Mouse (Mus musculus) ovary, postnatal 10 days (tissue): ENCODE measurements around the gene Ccnk.

ENCODE experiments used
- DNase-seq: peaks from one replicate; pipeline ENCODE4 v3.0.0; 2022; ENCODE audit warnings: low spot score

The Ccnk gene

DNA sequence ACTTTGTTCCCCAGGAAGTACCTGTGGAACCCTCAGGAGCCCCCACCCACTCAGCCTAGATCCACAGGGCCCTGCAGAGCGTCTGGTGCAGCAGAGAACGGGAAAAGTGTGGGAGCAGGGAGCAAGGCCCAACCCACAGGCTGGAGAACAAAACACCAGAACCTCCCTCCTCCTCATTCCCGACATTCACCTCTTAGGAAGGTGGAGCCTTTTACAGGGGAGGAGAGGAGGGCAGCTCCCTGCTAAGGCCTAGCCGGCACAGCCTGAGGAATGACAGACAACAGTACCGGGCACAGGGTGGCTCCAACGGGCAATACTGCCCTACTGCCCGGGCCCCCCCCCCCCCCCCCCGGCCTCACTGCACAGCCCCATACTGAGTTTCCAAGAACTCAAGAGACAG is 44.0 kb downstream of the Ccnk start:
- DNase-seq, result no peak

DNA sequence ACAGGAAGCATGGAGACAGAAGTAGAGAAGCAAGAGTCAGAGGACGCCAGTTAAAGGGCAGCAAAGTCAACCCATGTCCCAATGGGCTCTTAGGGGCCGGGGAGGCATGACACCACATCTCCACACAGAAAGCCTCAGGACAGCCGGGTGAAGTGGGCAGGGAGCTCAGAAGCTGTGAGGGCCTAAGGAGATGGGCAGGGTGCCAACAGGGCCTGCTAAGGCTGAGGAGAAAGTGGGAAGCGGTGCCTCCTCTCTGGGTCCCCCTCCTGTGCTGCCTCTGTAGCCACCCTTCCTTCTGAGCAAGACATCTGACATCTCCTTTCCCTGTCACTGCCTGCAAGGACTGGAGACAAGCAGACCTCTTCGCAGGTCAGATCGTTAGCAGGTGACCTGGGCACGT is 46.4 kb downstream of the Ccnk start:
- DNase-seq, result no peak

DNA sequence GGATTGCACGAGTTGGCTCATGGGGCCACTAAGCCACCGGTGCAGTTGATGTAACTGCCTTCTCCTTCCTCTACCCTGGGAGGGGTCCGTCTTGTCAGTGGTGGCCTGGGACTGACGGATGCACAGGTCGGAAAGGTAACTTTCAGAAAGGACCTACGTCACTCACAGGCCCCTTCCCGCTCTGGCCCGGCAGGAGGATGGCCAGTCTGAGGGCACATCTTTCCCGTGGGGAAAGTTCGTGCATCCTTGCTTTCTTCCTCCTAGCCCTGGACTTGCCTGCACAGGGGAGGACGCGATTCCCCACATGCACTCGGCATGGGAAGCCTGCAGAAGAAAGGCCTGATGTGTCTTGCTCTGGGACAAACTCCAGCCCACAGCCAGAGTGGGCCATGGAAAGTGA is 46.8 kb downstream of the Ccnk start:
- no peak for DNase-seq

DNA sequence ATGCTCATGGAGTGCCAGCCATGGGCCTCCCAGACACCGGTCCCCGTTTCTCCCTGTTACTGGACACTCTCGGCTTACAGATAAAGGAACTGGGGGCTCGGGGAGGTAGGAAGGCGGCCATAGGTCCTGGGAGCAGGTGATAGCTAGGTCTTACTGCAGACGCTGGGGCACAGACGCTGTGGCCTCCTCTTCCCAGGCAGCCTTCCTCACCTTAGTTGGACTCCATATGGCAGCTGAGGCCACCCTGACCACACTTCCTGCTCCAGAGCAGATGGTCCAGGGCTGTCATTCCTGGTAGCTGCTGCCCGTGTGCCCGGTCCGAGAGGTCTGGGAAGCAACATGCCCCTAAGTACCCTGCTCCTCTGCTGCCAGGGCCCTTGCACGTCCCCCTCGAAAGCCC is 47.6 kb downstream of the Ccnk start:
- DNase-seq, result no peak

DNA sequence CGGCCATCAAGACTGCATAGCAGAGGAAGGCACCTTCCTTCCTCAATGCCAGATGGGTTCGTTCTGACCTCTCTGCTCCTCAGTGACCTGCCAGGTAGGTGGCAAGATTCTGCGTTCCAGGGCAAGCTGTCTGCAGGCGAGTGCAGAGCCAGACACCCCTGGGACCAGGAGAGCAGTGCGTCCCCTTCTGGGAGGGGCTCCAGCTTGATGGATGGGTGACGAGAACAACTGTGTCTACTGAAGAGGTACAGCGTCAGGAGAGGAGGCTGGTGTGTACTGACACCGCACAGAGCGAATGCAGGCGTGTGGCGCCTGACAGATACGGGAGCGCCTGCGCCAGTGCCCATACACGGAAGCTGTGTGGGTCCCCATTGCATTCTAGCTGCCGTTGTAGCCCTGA is 48.1 kb downstream of the Ccnk start:
- DNase-seq, result no peak

DNA sequence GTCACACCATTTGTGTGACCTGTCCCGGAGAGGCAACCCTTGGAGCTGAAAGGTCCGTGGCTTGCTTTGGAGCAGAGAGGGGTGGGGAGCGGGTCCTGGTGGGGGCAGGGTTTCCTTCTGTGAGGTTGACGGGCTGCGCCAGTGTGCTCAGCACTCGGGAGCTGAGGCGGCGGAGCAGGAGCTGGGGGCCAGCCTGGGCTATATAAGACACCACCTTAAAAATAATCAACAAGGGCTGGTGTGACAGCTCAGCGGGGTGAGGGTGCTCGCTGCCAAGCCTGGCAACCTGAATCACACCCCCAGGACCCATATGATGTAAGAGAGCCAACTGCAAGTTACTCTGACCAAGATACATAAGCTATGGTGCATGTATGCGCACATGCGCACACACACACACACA is 50.7 kb downstream of the Ccnk start:
- DNase-seq, result no peak

DNA sequence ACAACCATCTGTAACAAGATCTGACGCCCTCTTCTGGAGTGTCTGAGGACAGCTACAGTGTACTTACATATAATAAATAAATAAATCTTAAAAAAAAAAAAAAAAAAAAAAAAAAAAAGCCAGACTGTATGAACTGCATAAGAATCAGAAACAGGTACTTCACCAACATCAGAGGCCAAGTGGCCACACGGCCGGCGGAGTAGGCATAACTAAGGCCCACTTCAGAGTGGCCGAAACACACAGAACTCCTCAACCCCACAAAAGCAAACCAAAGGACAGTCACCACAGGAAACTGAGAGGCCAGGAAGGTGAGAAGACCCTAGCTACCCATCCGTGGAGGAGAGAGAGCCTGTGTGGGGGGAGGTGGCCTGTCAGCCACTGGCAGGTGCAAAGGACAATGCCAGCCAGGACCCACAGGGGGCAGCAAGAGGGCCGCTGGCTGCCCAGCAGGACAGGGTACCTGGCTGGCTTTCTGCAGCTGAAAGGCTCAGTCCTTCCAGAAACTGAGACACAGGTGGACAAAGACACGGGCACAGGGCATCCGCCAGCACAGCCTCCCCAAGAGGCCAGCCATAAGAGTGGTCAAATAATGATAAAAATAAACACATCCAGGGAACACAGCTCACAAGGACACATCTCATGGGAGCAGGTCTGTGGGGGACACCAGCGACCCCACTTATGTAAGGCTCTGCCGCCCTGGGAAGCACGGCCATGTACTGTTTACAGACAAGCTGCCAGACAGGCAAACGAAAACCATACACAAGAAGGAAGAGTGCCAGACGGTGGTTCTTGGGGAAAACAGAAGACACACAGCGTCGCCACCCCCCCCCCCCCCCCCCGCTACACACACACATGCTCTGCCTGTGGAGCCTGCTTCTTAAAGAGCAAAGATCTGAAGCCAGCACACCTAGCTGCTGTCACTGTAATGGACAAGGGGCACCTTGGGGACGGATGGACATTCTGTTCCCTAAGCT is 51.7 kb downstream of the Ccnk start:
- no peak for DNase-seq

DNA sequence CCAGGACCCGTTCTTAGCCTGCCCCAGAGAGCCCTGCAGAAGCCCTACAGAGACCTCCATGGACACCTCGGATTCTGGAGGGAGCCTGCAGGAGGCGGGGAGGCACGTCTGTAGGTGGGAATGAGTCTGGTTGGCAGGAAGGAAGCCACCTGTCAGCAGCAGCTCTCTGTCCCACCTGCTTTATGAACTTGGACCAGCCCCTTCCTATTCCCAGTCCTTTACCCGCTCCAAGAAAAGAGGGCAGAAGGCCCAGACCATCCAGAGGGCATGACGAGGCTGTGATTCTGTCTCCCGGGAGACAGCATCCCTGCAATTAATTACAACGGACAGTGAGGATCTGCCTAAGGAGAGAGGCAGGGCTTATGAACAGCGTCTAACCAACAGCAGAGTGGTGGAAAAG is 52.5 kb downstream of the Ccnk start:
- no peak for DNase-seq

DNA sequence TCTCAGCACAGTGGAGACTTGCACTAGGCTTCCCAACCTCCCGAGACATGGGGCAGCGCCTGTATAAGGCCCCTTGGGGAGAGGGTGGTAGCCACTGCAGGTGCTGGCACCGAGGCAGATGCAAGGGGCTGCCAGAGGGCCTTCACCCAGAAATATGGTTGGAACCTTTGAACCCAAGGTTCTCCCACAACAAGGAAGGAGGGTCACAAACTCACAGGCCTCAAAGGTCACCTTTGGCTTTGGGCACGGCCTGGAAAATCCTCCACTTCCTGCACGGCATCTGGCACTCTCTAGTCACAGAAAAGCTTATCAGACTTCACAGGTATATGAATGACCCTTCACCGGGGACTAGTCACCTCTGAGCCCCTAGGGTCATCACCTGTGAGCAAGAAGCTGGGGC is 54.4 kb downstream of the Ccnk start:
- DNase-seq, result no peak

DNA sequence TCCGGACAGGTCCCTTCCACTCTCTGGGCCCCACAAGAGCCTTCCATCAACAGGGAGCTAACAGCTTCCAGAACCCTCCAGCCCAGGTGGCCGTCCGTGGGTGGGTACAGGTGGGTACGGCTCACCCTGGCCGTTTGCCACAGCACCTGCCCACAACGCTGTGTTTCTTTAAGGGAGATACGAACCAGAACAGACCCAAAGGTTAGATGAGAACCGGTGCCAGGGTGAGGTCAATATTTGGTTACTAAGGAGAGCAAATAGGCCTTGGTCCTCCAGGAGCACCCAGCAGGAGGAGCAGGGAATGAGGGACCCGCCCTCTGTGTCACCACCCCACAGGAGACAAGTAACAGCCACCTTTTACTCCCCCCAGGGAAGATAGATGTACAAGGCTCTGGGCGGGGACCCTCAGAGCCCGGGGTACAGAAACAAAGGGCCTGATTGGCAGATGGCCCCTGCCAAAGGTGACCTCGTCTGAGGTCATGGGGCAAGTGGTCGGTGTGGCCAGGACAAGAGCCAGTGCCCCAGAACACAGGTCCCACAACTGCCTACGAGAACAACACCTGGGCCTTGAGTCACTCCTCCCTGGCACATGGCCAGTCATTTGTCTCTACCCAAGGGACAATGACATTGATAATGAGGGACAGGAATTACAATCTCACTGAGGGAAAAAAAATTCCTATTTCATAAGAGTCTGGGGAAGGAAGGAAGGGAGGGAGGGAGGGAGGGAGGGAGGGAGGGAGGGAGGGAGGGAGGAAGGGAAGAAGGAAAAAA is 55.6 kb downstream of the Ccnk start:
- no peak for DNase-seq

DNA sequence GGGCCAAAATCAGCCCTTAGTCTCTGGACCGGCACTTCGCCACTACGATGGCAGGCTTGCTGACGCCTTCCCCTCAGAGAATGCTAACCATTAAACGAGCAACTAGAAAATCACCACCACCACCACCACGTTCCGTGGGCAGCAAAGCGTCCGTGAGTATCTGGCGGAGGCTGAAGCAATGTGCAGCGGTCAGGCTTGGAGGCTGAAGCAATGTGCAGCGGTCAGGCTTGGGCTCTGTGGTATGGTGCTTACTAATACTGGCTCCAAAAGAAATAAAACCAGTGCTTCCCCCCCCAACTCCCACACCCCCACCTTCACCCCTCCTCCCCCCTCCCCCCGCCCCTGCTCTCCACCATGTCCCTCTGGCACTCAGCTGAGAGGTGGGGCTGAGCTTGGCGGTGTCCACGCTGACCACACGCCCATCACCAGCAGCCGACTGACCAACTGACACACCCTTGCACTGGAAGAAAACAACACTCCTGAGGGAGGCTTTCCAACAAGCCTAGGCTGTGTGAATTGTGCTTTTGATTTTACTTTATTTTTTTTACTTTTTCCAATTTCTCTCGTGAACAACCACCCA is 56.7 kb downstream of the Ccnk start:
- no peak for DNase-seq

DNA sequence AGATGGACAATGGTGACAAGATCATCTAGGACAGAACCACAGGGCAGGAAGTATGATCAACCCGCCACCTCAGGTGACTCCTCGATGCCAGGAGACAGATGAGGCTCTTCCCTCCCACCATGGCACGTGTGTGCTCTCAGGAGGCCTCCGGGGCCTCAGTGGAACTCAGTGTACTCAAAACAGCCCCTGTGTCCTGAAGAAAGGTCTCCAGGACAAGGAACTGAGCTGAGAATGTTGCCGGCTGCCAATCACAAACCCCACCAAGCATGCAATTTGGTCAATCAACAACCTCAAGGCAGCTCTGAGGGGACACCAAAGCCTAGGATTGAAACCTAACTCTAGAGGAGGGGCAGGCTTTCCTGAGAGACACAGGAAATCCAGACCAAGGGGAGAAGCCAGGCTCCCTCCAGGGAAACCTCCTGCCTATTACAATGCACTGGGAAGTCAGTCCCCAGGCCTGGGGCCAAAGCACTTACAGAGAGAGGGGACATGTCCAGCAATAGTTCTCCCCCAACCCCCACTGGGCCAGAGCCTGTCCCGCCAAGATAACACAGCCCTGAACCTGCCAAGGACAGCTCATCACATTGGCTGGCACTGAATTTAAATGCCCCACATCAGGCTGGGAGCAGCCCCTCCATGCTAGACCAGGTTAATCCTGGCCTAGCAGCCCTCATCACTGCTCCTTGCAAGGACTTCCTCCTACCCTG is 58.1 kb downstream of the Ccnk start:
- DNase-seq, result no peak

DNA sequence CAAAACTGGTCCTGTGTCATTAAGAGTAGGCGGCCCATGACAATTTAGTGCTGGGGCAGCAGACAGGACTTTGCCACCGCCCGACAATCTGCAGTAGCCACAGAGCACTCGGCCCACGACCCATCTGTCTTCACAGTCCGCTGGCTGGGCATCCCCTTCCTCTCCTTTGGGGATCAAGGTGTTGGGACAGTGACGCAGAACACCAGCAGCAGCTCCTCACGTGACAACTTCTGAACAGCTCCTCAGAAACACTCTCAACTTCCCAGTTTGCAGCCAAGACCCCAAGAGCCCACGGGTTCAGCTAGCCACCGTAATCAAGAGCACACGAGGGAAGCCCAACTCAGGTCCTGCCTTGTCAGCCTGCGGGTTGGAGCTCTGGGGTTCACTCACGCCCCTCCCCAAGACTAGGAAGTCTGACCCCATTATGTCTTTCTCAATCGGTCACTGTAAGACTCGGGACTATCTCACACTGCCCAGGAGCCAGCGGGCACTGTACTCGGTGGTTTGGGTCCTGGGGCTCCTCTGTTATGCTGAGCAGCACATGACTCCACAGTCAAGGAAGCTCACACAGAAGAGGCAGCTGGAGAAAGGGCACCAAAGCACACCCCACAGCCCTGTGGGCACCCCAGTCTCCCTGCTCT is 59.1 kb downstream of the Ccnk start:
- no peak for DNase-seq

DNA sequence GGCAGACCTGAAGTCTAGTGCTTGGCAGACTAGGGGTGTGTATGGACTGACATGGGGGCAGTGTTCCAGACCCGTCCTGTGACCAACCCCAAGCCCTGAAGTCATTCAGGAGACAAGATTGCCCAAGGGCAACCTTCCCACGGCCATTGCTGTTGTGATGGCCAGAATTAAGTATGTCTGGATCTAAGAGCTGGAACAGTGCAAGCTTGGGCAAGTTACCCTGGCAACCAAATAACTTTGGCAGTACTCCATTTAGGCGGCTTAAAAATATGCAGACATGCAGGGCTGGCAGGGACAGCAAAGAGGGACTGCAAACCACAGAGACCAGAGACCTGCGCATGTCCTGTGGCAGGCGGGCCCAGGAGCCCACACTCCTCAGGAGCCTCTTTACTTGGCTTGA is 60.1 kb downstream of the Ccnk start:
- DNase-seq, result no peak

DNA sequence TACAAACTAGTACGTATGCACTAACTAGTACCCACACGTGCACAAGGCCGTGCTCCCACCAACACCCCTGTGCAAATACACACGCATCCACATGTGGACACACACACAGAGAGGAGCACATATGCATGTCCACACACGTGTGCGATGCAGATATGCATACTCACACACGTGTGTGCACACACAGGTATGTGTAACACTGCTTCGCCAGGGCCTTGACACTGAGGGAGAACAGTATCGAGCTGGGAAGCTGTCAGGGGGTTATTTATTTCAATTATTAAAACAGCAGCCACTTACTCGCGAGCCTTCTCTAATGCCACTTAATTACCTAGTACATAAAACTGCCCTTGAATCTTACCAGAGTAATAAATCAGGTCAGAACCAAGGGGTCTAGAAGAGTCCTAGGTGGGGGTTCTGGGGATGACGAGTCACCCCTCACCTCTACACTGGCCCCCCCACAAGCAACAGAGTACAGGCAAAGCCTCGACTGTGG is 61.1 kb downstream of the Ccnk start:
- DNase-seq, result no peak

DNA sequence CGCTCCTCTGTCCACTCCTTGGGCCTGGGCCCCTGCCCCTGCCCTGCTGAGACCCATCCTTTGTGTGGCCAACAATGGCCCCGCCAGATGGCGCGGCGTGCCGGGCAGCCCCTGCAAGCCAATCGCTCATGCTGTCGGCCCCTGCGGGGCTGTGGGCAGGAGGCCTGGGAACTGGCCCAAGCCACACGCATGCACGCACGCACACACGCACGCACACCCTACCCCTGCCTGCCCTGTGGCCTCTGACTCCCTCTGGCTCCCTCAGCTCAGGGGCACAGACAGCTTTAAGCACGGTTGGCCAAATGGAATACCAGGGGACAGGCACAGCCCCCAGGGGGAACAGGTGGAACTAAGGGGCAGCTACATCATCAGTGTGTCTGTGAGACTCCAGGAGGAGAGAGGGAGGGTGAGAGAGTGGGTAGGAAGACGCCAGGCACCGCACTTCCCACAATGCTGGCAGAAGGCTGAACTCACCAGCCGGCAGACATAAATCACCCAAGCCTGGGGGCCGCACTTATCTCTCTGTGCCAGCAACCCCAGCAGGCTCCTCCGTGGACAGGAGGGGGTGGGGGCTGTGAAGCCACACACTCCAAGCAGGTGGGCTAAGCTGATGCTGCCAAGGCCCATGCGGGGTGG is 61.7 kb downstream of the Ccnk start:
- DNase-seq, result no peak

DNA sequence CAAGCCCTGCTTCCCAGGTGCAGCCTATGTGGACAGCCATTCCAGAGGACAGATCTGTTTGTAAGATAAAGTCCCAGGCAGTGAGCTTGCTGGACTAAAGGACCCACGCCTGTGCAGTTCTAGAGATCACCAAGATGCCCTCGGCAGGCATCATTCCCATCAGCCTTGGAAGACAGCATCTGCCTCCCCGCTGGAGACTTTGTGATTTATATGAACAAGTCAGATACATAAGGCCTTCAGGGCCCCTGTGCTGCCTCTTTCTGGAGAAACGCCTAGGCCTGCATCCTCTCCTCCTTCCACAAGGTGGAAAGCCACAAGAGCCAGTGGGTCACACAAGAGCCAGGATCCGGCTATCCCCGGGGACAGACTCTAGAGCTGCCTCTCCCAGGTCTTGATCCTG is 62.2 kb downstream of the Ccnk start:
- no peak for DNase-seq

DNA sequence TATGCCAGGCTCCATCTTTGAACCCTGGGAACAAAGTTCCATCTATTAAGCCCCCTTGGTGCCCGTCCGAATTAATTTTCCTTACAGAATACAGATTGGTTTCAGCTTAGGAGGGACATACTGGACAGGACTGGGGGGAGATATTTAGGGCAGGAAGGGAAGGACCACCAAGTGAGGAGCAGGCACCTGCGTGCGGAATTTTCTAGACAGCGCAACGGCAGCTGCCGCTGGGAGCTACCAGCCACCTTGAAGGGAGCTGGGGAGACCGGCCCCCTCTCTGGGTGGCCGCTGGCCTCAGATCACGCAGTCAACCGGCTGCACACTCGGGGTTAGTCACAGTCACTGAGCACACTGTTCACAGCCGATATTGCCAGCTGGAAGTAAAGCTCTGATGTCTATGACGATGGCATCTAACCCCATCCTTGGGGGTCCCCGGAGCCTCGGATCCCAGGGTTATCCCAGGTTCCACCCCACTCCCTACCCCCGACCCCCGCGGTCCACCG is 62.9 kb downstream of the Ccnk start:
- no peak for DNase-seq

DNA sequence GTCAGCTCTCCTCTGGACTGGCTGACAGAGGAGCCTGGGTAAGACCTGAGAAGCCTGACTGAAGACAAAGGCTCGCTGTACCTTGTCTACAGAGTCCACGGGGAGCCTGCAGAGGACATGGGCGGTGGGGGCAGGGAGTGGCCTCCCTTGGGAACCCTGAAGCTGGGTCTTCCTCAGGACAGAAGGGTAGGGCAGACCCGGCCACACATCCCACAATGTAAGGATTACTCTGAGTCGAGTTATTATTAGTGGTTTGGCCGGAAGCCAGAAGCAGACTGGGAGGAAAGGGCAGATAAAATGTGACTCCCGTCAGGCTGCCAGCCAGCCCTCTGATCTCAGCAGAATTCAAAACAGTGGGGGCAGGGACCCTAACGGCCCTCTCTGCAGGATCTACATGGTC is 65.4 kb downstream of the Ccnk start:
- DNase-seq, result peak; percentile 44

DNA sequence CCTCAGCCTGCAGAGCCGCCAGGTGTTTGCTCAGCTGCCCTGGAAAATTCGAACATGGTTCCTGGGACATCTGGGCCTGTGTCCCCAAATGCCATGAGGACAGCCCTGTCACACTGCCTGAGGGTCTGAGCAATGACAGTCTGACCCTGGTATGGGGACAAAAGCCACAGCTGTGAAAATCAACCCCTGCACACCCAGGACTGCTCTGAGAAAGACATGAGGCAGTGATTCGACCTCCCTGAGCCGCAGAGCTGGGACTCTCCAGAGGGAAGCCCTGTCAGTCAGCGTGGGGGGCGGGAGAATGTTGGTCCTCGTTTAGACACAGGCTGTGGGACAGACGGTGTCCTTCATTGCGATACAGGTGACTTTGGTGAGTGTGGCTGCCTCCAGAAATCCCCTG is 66.2 kb downstream of the Ccnk start:
- no peak for DNase-seq
